Mouse (Mus musculus) MEL (cell line): ENCODE data around the gene 4930583I09Rik. TPM values are rescaled to one million over a fixed set of nuclear protein-coding genes. Genes with fewer than 3 reads are reported as not detected.

Source experiments
- DNase-seq: peaks from one replicate; pipeline ENCODE4 v3.0.0; 2011; ENCODE audit warnings: low read depth, low spot score
- H3K27ac ChIP-seq: 2 replicates; pipeline ENCODE4 v1.5.1; 2012; ENCODE audit warnings: low read depth, mild to moderate bottlenecking, control low read depth, low read length, moderate library complexity; ENCODE audit not compliant: control insufficient read depth
- H3K27me3 ChIP-seq, 2 experiments: fragments of 150-350 bp in 1 of 2; sonication (generic) in 1 of 2; 2 replicates each; pipeline ENCODE4 v1.6.1; 2012; ENCODE audit warnings: low read length in 2 of 2, mild to moderate bottlenecking in 2 of 2, improper control_type of control experiment in 1 of 2, moderate library complexity in 1 of 2; ENCODE audit not compliant: insufficient read depth in 2 of 2, control insufficient read depth in 1 of 2
- H3K36me3 ChIP-seq, 2 experiments: 2 replicates each; pipeline ENCODE4 v1.6.1; 2012 to 2014; ENCODE audit warnings: low read length in 2 of 2, improper control_type of control experiment in 1 of 2, inconsistent platforms in 1 of 2, mild to moderate bottlenecking in 1 of 2; ENCODE audit not compliant: insufficient read depth in 2 of 2, control insufficient read depth in 1 of 2
- H3K4me1 ChIP-seq, 2 experiments: fragments of 150-350 bp in 1 of 2; sonication (generic) in 1 of 2; 2 replicates each; pipeline ENCODE4 v1.6.1; 2012; ENCODE audit warnings: low read length in 2 of 2, improper control_type of control experiment in 1 of 2, mild to moderate bottlenecking in 1 of 2; ENCODE audit not compliant: insufficient read depth in 2 of 2, control insufficient read depth in 1 of 2
- H3K4me3 ChIP-seq, 2 experiments: fragments of 150-350 bp in 1 of 2; sonication (generic) in 1 of 2; 2 replicates each; pipeline ENCODE4 v1.5.1; 2012; ENCODE audit warnings: low read depth in 2 of 2, low read length in 2 of 2, mild to moderate bottlenecking in 2 of 2, moderate library complexity in 2 of 2, control low read depth in 1 of 2, improper control_type of control experiment in 1 of 2; ENCODE audit not compliant: control insufficient read depth in 1 of 2, insufficient read depth in 1 of 2
- H3K79me2 ChIP-seq: 2 replicates; pipeline ENCODE4 v1.6.1; 2012; ENCODE audit warnings: mild to moderate bottlenecking, low read length, moderate library complexity; ENCODE audit not compliant: control insufficient read depth, poor library complexity, insufficient read depth
- H3K9ac ChIP-seq: 2 replicates; pipeline ENCODE4 v1.6.1; 2012; ENCODE audit warnings: low read depth, mild to moderate bottlenecking, control low read depth, low read length, moderate library complexity; ENCODE audit not compliant: control insufficient read depth, poor library complexity, severe bottlenecking
- H3K9me3 ChIP-seq: fragments of 150-350 bp; sonication (generic); replicated peaks from 2 replicates; pipeline ENCODE4 v1.6.1; 2012; ENCODE audit warnings: mild to moderate bottlenecking, low read length, improper control_type of control experiment, moderate library complexity; ENCODE audit not compliant: insufficient read depth
- BHLHE40 ChIP-seq: IDR thresholded peaks from 2 replicates; pipeline ENCODE4 v1.6.1; 2012; ENCODE audit warnings: low read depth, mild to moderate bottlenecking, inconsistent platforms, low read length, improper control_type of control experiment, borderline replicate concordance
- CHD1 ChIP-seq: IDR thresholded peaks from 2 replicates; pipeline ENCODE4 v1.6.1; 2012; ENCODE audit warnings: low read depth, mild to moderate bottlenecking, inconsistent platforms, low read length, improper control_type of control experiment
- CHD2 ChIP-seq: IDR thresholded peaks from 2 replicates; pipeline ENCODE4 v1.6.1; 2011; ENCODE audit warnings: low read length, improper control_type of control experiment
- CTCF ChIP-seq, 3 experiments: IDR thresholded peaks in 2 of 3; conservative IDR thresholded peaks in 1 of 3; 2 replicates each; pipeline ENCODE4 v1.5.1; 2011 to 2012; ENCODE audit warnings: low read length in 3 of 3, low read depth in 2 of 3, mild to moderate bottlenecking in 2 of 3, improper control_type of control experiment in 1 of 3, inconsistent platforms in 1 of 3, mixed read lengths in 1 of 3, moderate library complexity in 1 of 3; ENCODE audit not compliant: control insufficient read depth in 1 of 3, insufficient read depth in 1 of 3, poor library complexity in 1 of 3, severe bottlenecking in 1 of 3
- ETS1 ChIP-seq: IDR thresholded peaks from 2 replicates; pipeline ENCODE4 v1.6.1; 2012; ENCODE audit warnings: low read depth, mild to moderate bottlenecking, inconsistent platforms, low read length, improper control_type of control experiment, moderate library complexity
- GABPA ChIP-seq: IDR thresholded peaks from 2 replicates; pipeline ENCODE4 v1.6.1; 2012; ENCODE audit warnings: low read depth, mild to moderate bottlenecking, inconsistent platforms, low read length, improper control_type of control experiment, moderate library complexity
- GATA1 ChIP-seq: IDR thresholded peaks from 2 replicates; pipeline ENCODE4 v1.6.1; 2011; ENCODE audit warnings: low read depth, low read length, improper control_type of control experiment
- JUND ChIP-seq: IDR thresholded peaks from 2 replicates; pipeline ENCODE4 v1.6.1; 2011; ENCODE audit warnings: low read depth, mild to moderate bottlenecking, improper control_type of control experiment, low read length
- KAT2A ChIP-seq: conservative IDR thresholded peaks from 2 replicates; pipeline ENCODE4 v1.6.1; 2012; ENCODE audit warnings: low read depth, low read length, improper control_type of control experiment, inconsistent platforms
- MAFK ChIP-seq: IDR thresholded peaks from 2 replicates; pipeline ENCODE4 v1.6.1; 2011; ENCODE audit warnings: low read depth, mild to moderate bottlenecking, low read length, improper control_type of control experiment, borderline replicate concordance
- MAX ChIP-seq: IDR thresholded peaks from 2 replicates; pipeline ENCODE4 v1.6.1; 2011; ENCODE audit warnings: low read length, improper control_type of control experiment
- MEF2A ChIP-seq: IDR thresholded peaks from 2 replicates; pipeline ENCODE4 v1.6.1; 2014; ENCODE audit warnings: low read depth, mild to moderate bottlenecking, inconsistent platforms, low read length, improper control_type of control experiment; ENCODE audit not compliant: poor library complexity, insufficient replicate concordance, severe bottlenecking; ENCODE audit errors: extremely low read depth
- MYC ChIP-seq: IDR thresholded peaks from 2 replicates; pipeline ENCODE4 v1.6.1; 2011; ENCODE audit warnings: low read depth, mild to moderate bottlenecking, low read length, improper control_type of control experiment, moderate library complexity
- POLR2A ChIP-seq, 2 experiments: IDR thresholded peaks; 2 replicates each; pipeline ENCODE4 v1.6.1; 2011 to 2012; ENCODE audit warnings: low read length in 2 of 2, mild to moderate bottlenecking in 2 of 2, control low read depth in 1 of 2, improper control_type of control experiment in 1 of 2, low read depth in 1 of 2, moderate library complexity in 1 of 2; ENCODE audit not compliant: control insufficient read depth in 1 of 2, insufficient read depth in 1 of 2, poor library complexity in 1 of 2
- POLR2AphosphoS5 ChIP-seq: IDR thresholded peaks from 2 replicates; pipeline ENCODE4 v1.6.1; 2012; ENCODE audit warnings: low read depth, borderline replicate concordance, mild to moderate bottlenecking, inconsistent platforms, low read length, moderate library complexity, mixed read lengths
- RCOR1 ChIP-seq: IDR thresholded peaks from 2 replicates; pipeline ENCODE4 v1.6.1; 2012; ENCODE audit warnings: low read depth, mild to moderate bottlenecking, inconsistent platforms, low read length, improper control_type of control experiment
- TAL1 ChIP-seq: IDR thresholded peaks from 2 replicates; pipeline ENCODE4 v1.6.1; 2012; ENCODE audit warnings: mild to moderate bottlenecking, inconsistent platforms, low read length, moderate library complexity, mixed read lengths
- TBP ChIP-seq: IDR thresholded peaks from 2 replicates; pipeline ENCODE4 v1.8.0; 2011; ENCODE audit warnings: low read depth, low read length, improper control_type of control experiment
- UBTF ChIP-seq: IDR thresholded peaks from 2 replicates; pipeline ENCODE4 v1.6.1; 2012; ENCODE audit warnings: low read depth, mild to moderate bottlenecking, inconsistent platforms, low read length, improper control_type of control experiment, moderate library complexity, borderline replicate concordance; ENCODE audit not compliant: insufficient read depth
- USF1 ChIP-seq: IDR thresholded peaks from 2 replicates; pipeline ENCODE4 v1.6.1; 2014; ENCODE audit warnings: low read depth, mild to moderate bottlenecking, inconsistent platforms, low read length, improper control_type of control experiment, moderate library complexity
- USF2 ChIP-seq, 2 experiments: IDR thresholded peaks; 2 replicates each; pipeline ENCODE4 v1.6.1; 2011 to 2012; ENCODE audit warnings: improper control_type of control experiment in 2 of 2, low read length in 2 of 2, borderline replicate concordance in 1 of 2, inconsistent platforms in 1 of 2, low read depth in 1 of 2, mild to moderate bottlenecking in 1 of 2; ENCODE audit not compliant: insufficient read depth in 1 of 2
- ZC3H11A ChIP-seq: IDR thresholded peaks from 2 replicates; pipeline ENCODE4 v1.6.1; 2012; ENCODE audit warnings: low read depth, mild to moderate bottlenecking, inconsistent platforms, low read length, improper control_type of control experiment
- ZKSCAN1 ChIP-seq: IDR thresholded peaks from 2 replicates; pipeline ENCODE4 v1.6.1; 2012; ENCODE audit warnings: low read depth, mild to moderate bottlenecking, inconsistent platforms, low read length, improper control_type of control experiment, moderate library complexity
- polyA plus RNA-seq, 2 experiments: library from polyadenylated mRNA; stranded (reverse) in 1 of 2; unstranded in 1 of 2; fragments of >175 nt in 1 of 2; fragments of >200 nt in 1 of 2; gene quantifications; 2 replicates each; pipeline versions ENCODE4 v1.2.1 to v1.2.4; 2012; ENCODE audit warnings: low replicate concordance in 2 of 2, low read depth in 1 of 2; ENCODE audit not compliant: insufficient read length in 2 of 2, insufficient read depth in 1 of 2, missing spikeins in 1 of 2
- total RNA-seq: library from RNA; depleted of rRNA; stranded (reverse); fragments of 300-350 nt; gene quantifications from 2 replicates; pipeline ENCODE4 v1.2.3, GENCODE M21; 2012

The 4930583I09Rik gene
- total and polyA plus RNA-seq, 3 experiments, result not detected

- no peak overlapping the region for H3K4me3 ChIP-seq
- no peak for TF ChIP-seq ETS1
- TF ChIP-seq CHD1, result no peak
- TF ChIP-seq MAX, result no peak
- no peak for TF ChIP-seq JUND
- no peak for TF ChIP-seq USF2 (IDR thresholded peaks at IDR 0.05; ENCODE audit: borderline replicate concordance in 1 of 2, insufficient read depth in 1 of 2, low read depth in 1 of 2, low read length in 2 of 2)
- TF ChIP-seq TAL1, result no peak
- TF ChIP-seq USF1, result no peak
- no peak for TF ChIP-seq GATA1
- no peak for TF ChIP-seq POLR2A (IDR thresholded peaks at IDR 0.05; ENCODE audit: control insufficient read depth in 1 of 2, insufficient read depth in 1 of 2, low read depth in 1 of 2, low read length in 2 of 2, poor library complexity in 1 of 2)
- TF ChIP-seq KAT2A, result no peak
- no peak for TF ChIP-seq CTCF (IDR thresholded peaks at IDR 0.05 in 2 of 3, conservative IDR thresholded peaks at IDR 0.05 in 1 of 3; ENCODE audit: control insufficient read depth in 1 of 3, insufficient read depth in 1 of 3, low read depth in 2 of 3, low read length in 3 of 3, poor library complexity in 1 of 3, severe bottlenecking in 1 of 3)
- TF ChIP-seq MEF2A, result no peak
- no peak for TF ChIP-seq ZC3H11A
- no peak for TF ChIP-seq RCOR1
- TF ChIP-seq MAFK, result no peak
- no peak for TF ChIP-seq UBTF
- H3K9me3 ChIP-seq, result no peaks in the 10 kb centered on the region
- no peak overlapping the region for H3K27ac ChIP-seq
- no peaks in the 10 kb centered on the region for H3K79me2 ChIP-seq
- peaks cover 0 to 2% of the 10 kb centered on the region in 2 experiments; a peak in 1 of 4 replicates for H3K27me3 ChIP-seq
- DNase-seq, result peak; percentile 11
- no peaks in the 10 kb centered on the region for H3K4me1 ChIP-seq
- no peaks in the 10 kb centered on the region for H3K36me3 ChIP-seq
- H3K9ac ChIP-seq, result no peak overlapping the region
These were observed 13.3 kb downstream of the 4930583I09Rik start for GRCm38 (mm10) chr17:64822561-64822960.

DNA sequence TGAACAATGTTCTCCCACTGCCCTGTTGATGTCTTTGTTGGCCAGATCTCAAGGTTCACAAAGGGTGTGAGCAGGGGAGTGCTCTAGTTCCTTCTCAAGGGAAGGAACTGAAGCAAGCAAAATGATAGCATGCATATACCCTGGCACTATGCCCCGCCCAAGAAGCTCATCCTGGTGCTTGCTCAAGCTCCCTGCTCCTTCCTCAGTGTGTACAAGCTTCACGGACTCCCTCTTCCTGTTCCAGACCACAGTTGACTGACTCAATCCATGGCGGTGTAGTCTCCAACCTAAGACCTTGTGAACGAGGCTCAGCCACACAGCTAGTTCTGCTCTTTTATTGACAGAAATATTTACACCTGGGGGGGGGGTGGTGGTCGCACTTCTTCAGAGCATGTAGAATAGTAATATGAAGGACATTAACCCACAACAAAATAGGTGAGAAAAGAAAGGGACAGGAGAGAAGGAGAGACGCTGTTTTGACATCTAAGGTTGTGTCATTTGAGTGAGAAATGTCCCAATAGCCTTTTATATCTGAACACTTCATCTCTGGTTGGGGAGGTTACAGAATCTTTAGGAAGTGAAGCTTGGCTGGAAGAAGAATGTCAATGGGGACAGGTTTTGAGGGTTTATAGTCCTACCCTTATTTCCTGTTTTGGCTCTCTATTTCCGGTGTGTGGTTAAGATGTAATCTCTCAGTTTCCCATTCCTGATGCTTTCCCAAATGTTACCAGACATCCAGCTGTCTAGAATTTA, 14.9 kb downstream of the 4930583I09Rik start:
- H3K9ac ChIP-seq, result no peak overlapping the region
- H3K36me3 ChIP-seq, result no peaks in the 10 kb centered on the region
- no peak for DNase-seq
- TF ChIP-seq BHLHE40, result no peak
- no peak for TF ChIP-seq MYC
- TF ChIP-seq GABPA, result no peak
- TF ChIP-seq ZKSCAN1, result no peak
- no peak for TF ChIP-seq POLR2AphosphoS5
- TF ChIP-seq CHD2, result no peak
- TF ChIP-seq TAL1, result no peak
- no peak for TF ChIP-seq MEF2A
- no peak for TF ChIP-seq TBP
- TF ChIP-seq GATA1, result no peak
- no peaks in the 10 kb centered on the region for H3K9me3 ChIP-seq
- H3K79me2 ChIP-seq, result no peaks in the 10 kb centered on the region
- H3K4me1 ChIP-seq, result no peaks in the 10 kb centered on the region
- no peak overlapping the region for H3K27ac ChIP-seq
- no peaks in the 10 kb centered on the region for H3K27me3 ChIP-seq
- no peak overlapping the region for H3K4me3 ChIP-seq
